Mouse (Mus musculus) bone marrow macrophage, adult 2 months (primary cell): ENCODE data around the gene Pip5k1a.

ENCODE experiments used
- CTCF ChIP-seq: IDR thresholded peaks from 2 replicates; pipeline ENCODE4 v1.5.1; 2012; ENCODE audit warnings: low read depth, mild to moderate bottlenecking, low read length, moderate library complexity
- POLR2A ChIP-seq: IDR thresholded peaks from 2 replicates; pipeline ENCODE4 v1.6.1; 2012; ENCODE audit warnings: mild to moderate bottlenecking, low read depth, low read length, borderline replicate concordance

DNA sequence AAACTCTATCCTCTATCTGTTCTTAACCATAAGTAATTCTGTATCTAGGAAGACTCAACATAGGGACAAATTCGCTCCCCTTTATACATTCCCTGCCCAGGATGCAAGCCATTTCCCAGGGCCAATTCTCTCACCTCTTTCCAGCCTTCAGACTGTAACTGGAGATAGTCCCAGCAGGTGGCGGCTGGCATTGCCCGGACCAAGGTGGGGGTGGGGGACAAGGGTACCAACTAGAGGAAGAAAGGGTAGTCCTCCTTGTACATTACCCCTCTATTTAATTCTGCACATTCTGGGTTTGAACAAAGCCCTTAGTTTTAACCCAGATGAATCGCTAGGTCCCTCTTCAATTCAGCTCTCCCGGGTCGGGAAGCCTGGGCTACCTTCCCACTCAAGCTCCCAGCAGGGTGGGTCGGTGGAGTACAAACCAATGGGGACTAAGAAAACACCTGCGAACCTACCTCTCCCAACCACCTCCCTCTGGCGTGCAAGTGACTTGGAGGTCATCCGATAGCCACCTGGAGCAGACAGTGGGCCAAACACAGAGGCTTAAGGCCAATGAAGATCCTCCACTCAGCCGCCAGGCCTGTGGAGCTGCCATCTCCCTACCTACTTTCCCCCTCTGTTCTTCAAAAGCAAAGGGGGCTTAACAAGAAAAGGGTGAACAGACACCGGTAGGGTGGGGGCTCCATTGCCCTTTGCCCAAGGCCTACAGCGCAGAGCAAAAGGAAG, 92.9 kb downstream of the Pip5k1a start:
- TF ChIP-seq CTCF (no peak), POLR2A (no peak)
